Mouse (Mus musculus): Measurements from ENCODE around the gene Scarb2. TPM values are rescaled to one million over a fixed set of nuclear protein-coding genes. Genes with fewer than 3 reads are reported as not detected.

The Scarb2 gene
- polyA plus RNA-seq, 1 experiment = 46.6 TPM

DNA sequence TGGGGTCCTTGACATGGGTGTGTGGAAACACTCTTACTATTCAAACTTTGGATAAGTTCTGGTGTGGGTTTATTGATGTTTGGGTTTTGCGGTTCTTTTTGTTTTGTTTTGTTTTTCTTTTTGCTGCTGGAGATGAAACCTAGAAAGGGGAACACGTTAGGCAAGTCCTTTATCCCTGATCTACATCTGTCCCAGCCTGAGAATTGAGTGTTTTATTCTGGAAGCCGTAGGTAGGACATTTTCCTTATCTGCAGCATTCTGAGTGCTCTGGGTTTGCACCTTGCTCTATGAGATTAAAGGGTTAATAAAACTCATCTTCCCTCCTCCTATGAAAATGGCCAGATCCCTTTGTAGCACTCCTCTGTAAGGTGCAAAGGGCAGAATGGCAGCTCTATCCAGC, 110.9 kb downstream of the Scarb2 start:
- Histone ChIP-seq H3K36me3 (ENCODE audit: control insufficient read depth, insufficient read depth) (no peaks in the 10 kb centered on the region), H3K27me3 (ENCODE audit: control insufficient read depth, insufficient read depth, insufficient read length) (no peaks in the 10 kb centered on the region), H3K79me2 (ENCODE audit: control insufficient read depth, insufficient read depth) (no peaks in the 10 kb centered on the region), H3ac (ENCODE audit: control insufficient read depth, insufficient read length) (no peak overlapping the region), H3K4me2 (ENCODE audit: low read depth) (no peak overlapping the region), H3K4me3 (no peak overlapping the region)
- TF ChIP-seq MAX (IDR thresholded peaks at IDR 0.05; ENCODE audit: low read depth) (no peak), TCF12 (IDR thresholded peaks at IDR 0.05; ENCODE audit: insufficient read depth, poor library complexity, severe bottlenecking) (no peak), MYOG (IDR thresholded peaks at IDR 0.05; ENCODE audit: control insufficient read depth in 1 of 3, insufficient read depth in 1 of 3, insufficient read length in 2 of 3, low read depth in 2 of 3) (no peak), SRF (IDR thresholded peaks at IDR 0.05; ENCODE audit: control insufficient read depth, insufficient read length, low read depth) (no peak), E2F4 (IDR thresholded peaks at IDR 0.05; ENCODE audit: insufficient read depth) (no peak), CEBPB (IDR thresholded peaks at IDR 0.05; ENCODE audit: insufficient read depth, poor library complexity, severe bottlenecking) (no peak), POLR2A (IDR thresholded peaks at IDR 0.05; ENCODE audit: insufficient read length, low read depth) (no peak), POLR2AphosphoS2 (IDR thresholded peaks at IDR 0.05; ENCODE audit: insufficient read length, low read depth) (no peak), USF1 (IDR thresholded peaks at IDR 0.05; ENCODE audit: low read depth) (no peak), TCF3 (IDR thresholded peaks at IDR 0.05; ENCODE audit: insufficient read length, low read depth) (no peak), REST (IDR thresholded peaks at IDR 0.05; ENCODE audit: insufficient read depth, insufficient read length) (no peak), MYOD1 (IDR thresholded peaks at IDR 0.05; ENCODE audit: control insufficient read depth in 1 of 3, insufficient read length in 2 of 3, low read depth in 2 of 3) (no peak)

DNA sequence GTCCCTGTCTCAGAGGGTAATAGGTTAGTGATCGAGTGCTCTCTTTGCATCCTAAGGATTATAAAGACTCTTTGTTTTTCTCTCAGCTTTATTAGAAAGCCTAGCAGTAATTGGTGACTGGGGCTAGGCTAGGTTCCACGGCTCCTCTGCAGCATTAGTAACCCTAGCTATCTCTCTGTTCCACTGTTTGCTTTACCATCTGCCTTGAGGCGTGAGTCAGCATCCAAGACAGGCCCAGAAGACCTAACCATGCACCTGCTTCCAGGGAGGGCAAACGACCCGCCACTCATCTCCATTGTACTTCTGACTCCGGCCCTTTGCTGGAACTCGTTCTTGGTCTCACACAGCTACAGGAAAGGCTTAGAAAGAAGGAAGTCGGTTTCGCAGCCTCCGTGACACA, 112.8 kb downstream of the Scarb2 start:
- H3K4me3 ChIP-seq = no peak overlapping the region
- H3ac ChIP-seq (ENCODE audit: control insufficient read depth, insufficient read length) = no peak overlapping the region
- no peaks in the 10 kb centered on the region for H3K79me2 ChIP-seq (ENCODE audit: control insufficient read depth, insufficient read depth)
- H3K36me3 ChIP-seq (ENCODE audit: control insufficient read depth, insufficient read depth) = no peaks in the 10 kb centered on the region
- TF ChIP-seq SRF (IDR thresholded peaks at IDR 0.05; ENCODE audit: control insufficient read depth, insufficient read length, low read depth) (no peak), MYOG (IDR thresholded peaks at IDR 0.05; ENCODE audit: control insufficient read depth in 1 of 3, insufficient read depth in 1 of 3, insufficient read length in 2 of 3, low read depth in 2 of 3) (no peak), POLR2AphosphoS2 (IDR thresholded peaks at IDR 0.05; ENCODE audit: insufficient read length, low read depth) (no peak), MYOD1 (IDR thresholded peaks at IDR 0.05; ENCODE audit: control insufficient read depth in 1 of 3, insufficient read length in 2 of 3, low read depth in 2 of 3) (no peak), TCF12 (IDR thresholded peaks at IDR 0.05; ENCODE audit: insufficient read depth, poor library complexity, severe bottlenecking) (no peak), TCF3 (IDR thresholded peaks at IDR 0.05; ENCODE audit: insufficient read length, low read depth) (no peak), POLR2A (IDR thresholded peaks at IDR 0.05; ENCODE audit: insufficient read length, low read depth) (no peak), CEBPB (IDR thresholded peaks at IDR 0.05; ENCODE audit: insufficient read depth, poor library complexity, severe bottlenecking) (no peak), USF1 (IDR thresholded peaks at IDR 0.05; ENCODE audit: low read depth) (no peak), MAX (IDR thresholded peaks at IDR 0.05; ENCODE audit: low read depth) (no peak), REST (IDR thresholded peaks at IDR 0.05; ENCODE audit: insufficient read depth, insufficient read length) (no peak), E2F4 (IDR thresholded peaks at IDR 0.05; ENCODE audit: insufficient read depth) (no peak)
- no peaks in the 10 kb centered on the region for H3K27me3 ChIP-seq (ENCODE audit: control insufficient read depth, insufficient read depth, insufficient read length)
- H3K4me2 ChIP-seq (ENCODE audit: low read depth) = no peak overlapping the region

DNA sequence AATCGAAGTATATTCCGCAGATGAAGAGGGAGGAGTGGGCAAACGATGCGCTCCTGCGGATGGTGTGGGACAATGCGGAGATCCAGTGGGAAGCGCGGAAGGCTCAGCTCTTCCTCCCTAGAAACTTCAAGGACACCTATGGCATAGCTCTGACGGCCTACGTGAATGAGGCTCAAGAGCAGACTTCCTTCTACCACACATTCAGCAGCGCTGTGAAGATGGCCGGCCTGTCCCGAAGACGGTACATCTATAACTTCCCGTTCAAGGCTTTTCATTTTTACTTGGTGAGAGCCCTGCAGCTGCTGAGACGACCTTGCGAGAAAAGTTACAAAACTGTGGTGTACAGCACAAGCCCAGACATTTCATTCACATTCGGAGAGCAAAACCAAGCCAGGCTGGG, 114.1 kb downstream of the Scarb2 start:
- TF ChIP-seq TCF12 (IDR thresholded peaks at IDR 0.05; ENCODE audit: insufficient read depth, poor library complexity, severe bottlenecking) (no peak), MYOG (IDR thresholded peaks at IDR 0.05; ENCODE audit: control insufficient read depth in 1 of 3, insufficient read depth in 1 of 3, insufficient read length in 2 of 3, low read depth in 2 of 3) (no peak), POLR2AphosphoS2 (IDR thresholded peaks at IDR 0.05; ENCODE audit: insufficient read length, low read depth) (no peak), E2F4 (IDR thresholded peaks at IDR 0.05; ENCODE audit: insufficient read depth) (no peak), TCF3 (IDR thresholded peaks at IDR 0.05; ENCODE audit: insufficient read length, low read depth) (no peak), MYOD1 (IDR thresholded peaks at IDR 0.05; ENCODE audit: control insufficient read depth in 1 of 3, insufficient read length in 2 of 3, low read depth in 2 of 3) (no peak), SRF (IDR thresholded peaks at IDR 0.05; ENCODE audit: control insufficient read depth, insufficient read length, low read depth) (no peak), USF1 (IDR thresholded peaks at IDR 0.05; ENCODE audit: low read depth) (no peak), REST (IDR thresholded peaks at IDR 0.05; ENCODE audit: insufficient read depth, insufficient read length) (no peak), CEBPB (IDR thresholded peaks at IDR 0.05; ENCODE audit: insufficient read depth, poor library complexity, severe bottlenecking) (no peak), POLR2A (IDR thresholded peaks at IDR 0.05; ENCODE audit: insufficient read length, low read depth) (no peak), MAX (IDR thresholded peaks at IDR 0.05; ENCODE audit: low read depth) (no peak)
- Histone ChIP-seq H3K79me2 (ENCODE audit: control insufficient read depth, insufficient read depth) (no peaks in the 10 kb centered on the region), H3K27me3 (ENCODE audit: control insufficient read depth, insufficient read depth, insufficient read length) (no peaks in the 10 kb centered on the region), H3K4me3 (no peak overlapping the region), H3ac (ENCODE audit: control insufficient read depth, insufficient read length) (no peak overlapping the region), H3K36me3 (ENCODE audit: control insufficient read depth, insufficient read depth) (no peaks in the 10 kb centered on the region), H3K4me2 (ENCODE audit: low read depth) (no peak overlapping the region)

Other genes with a start within 250 kb of the Scarb2 start
- gene Naaa, start 228.7 kb downstream of the Scarb2 start, polyA plus RNA-seq (2012; fragmentation: generic; extraction: Trizol) = 6.2 TPM
- 7.5 TPM for gene Sdad1, start 196.4 kb downstream of the Scarb2 start, polyA plus RNA-seq (2012; fragmentation: generic; extraction: Trizol)
- gene Cxcl9, start 178.8 kb downstream of the Scarb2 start, polyA plus RNA-seq (2012; fragmentation: generic; extraction: Trizol) = 0.02 TPM
- 3.8 TPM for gene Art3, start 175.0 kb downstream of the Scarb2 start, polyA plus RNA-seq (2012; fragmentation: generic; extraction: Trizol)
- 0.62 TPM for gene Cxcl10, start 157.9 kb downstream of the Scarb2 start, polyA plus RNA-seq (2012; fragmentation: generic; extraction: Trizol)
- gene Nup54, start 71.6 kb downstream of the Scarb2 start, polyA plus RNA-seq (2012; fragmentation: generic; extraction: Trizol) = 11.0 TPM
- not detected for gene Fam47e, start 48.2 kb upstream of the Scarb2 start, polyA plus RNA-seq (2012; fragmentation: generic; extraction: Trizol)
- gene Stbd1, start 96.2 kb upstream of the Scarb2 start, polyA plus RNA-seq (2012; fragmentation: generic; extraction: Trizol) = 203 TPM
- not detected for gene Ccdc158, start 168.4 kb upstream of the Scarb2 start, polyA plus RNA-seq (2012; fragmentation: generic; extraction: Trizol)
- 7.1 TPM for gene Shroom3, start 176.6 kb upstream of the Scarb2 start, polyA plus RNA-seq (2012; fragmentation: generic; extraction: Trizol)

All from myocyte (in vitro differentiated cells).